Mouse (Mus musculus) liver, embryonic 11.5 days (tissue): ENCODE measurements around the gene Ppp2r5e. TPM values are rescaled to one million over a fixed set of nuclear protein-coding genes. Genes with fewer than 3 reads are reported as not detected.
A peak's percentile ranks its signal among the peaks of the same experiment; 100 is the strongest.
"Not testable (repeated sequence)": the region's sequence is repeated elsewhere in the genome, so short reads cannot be mapped to it uniquely, and the experiment has no call there.

ENCODE experiments used
- ATAC-seq: fragments of 200-750 bp; cut with Nextera tagmentation; replicated peaks from 2 replicates; pipeline ENCODE4 v1.8.0; 2017; ENCODE audit warnings: moderate number of reproducible peaks, mild to moderate bottlenecking, moderate TSS enrichment, moderate library complexity; ENCODE audit not compliant: low FRiP score
- DNase-seq: peaks from one replicate; pipeline ENCODE4 v3.0.0-alpha.2; 2017; ENCODE audit warnings: low spot score
- H3K27ac ChIP-seq: fragments of 300-500 bp; sonication (generic); 2 replicates; pipeline ENCODE4 v1.5.1; 2014; ENCODE audit warnings: mild to moderate bottlenecking, low read depth, low read length, control low read depth
- H3K27me3 ChIP-seq: fragments of 300-500 bp; sonication (generic); replicated peaks from 2 replicates; pipeline ENCODE4 v1.6.1; 2014; ENCODE audit warnings: low read length, mixed read lengths; ENCODE audit not compliant: control insufficient read depth, insufficient read depth
- H3K36me3 ChIP-seq: fragments of 300-500 bp; sonication (generic); 2 replicates; pipeline ENCODE4 v1.6.1; 2014; ENCODE audit warnings: mild to moderate bottlenecking, low read length, moderate library complexity, mixed read lengths; ENCODE audit not compliant: control insufficient read depth, insufficient read depth
- H3K4me1 ChIP-seq: fragments of 300-500 bp; sonication (generic); replicated peaks from 2 replicates; pipeline ENCODE4 v1.6.1; 2014; ENCODE audit warnings: low read length, mixed read lengths; ENCODE audit not compliant: control insufficient read depth, insufficient read depth
- H3K4me2 ChIP-seq: fragments of 300-500 bp; sonication (generic); 2 replicates; pipeline ENCODE4 v1.6.1; 2014; ENCODE audit warnings: mild to moderate bottlenecking, control low read depth, moderate library complexity
- H3K4me3 ChIP-seq: fragments of 300-500 bp; sonication (generic); 2 replicates; pipeline ENCODE4 v1.5.1; 2014; ENCODE audit warnings: low read depth, low read length, control low read depth
- H3K9ac ChIP-seq: fragments of 300-500 bp; sonication (generic); 2 replicates; pipeline ENCODE4 v1.6.1; 2014; ENCODE audit warnings: low read depth, low read length, control low read depth
- H3K9me3 ChIP-seq: fragments of 300-500 bp; sonication (generic); 2 replicates; pipeline ENCODE4 v1.6.1; 2016; ENCODE audit warnings: low read length, inconsistent platforms, mixed read lengths; ENCODE audit not compliant: control insufficient read depth
- WGBS: fragments of 180-500 bp; shearing (Covaris S2); extraction: QIAGEN DNeasy Blood & Tissue Kit; methylation state at CpG from one replicate; pipeline ENCODE4 v1.1.7; 2014; 5-methylcytosine and 5-hydroxymethylcytosine counted together
- polyA plus RNA-seq: library from polyadenylated mRNA; unstranded; fragments of >200 nt; fragmentation: Nextera tagmentation; extraction: Ambion mirVana; gene quantifications from 2 replicates; pipeline ENCODE4 v1.2.1, GENCODE M21; 2014

Ppp2r5e gene
- polyA plus RNA-seq, 1 experiment from 2014 or later: 10.7 TPM

DNA sequence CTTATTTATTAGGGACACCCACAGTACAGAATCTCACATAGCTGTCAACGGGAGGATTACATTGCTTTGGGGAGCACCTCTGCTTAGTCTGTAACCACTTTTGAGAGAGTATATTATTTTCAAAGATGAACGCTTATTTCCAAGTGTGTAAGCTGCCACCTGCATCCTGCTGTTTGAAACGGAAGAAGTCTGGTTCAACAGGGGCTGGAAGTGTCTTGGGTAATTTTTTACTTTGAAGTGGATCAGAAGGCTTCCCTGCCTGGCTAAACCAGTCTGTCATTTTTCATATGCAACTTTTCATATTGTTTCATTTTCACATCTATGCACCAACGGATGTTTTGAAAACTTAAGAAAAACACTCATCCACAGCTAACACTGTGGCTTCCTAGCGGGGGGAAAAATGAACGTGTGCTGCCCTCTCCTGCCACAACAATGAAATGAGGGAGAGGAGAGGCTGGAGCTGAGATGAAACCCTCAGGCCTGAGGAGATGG, 146.5 kb downstream of the Ppp2r5e start:
- H3K27me3 ChIP-seq: no peaks in the 10 kb centered on the region
- no peak for DNase-seq
- H3K4me2 ChIP-seq: no peak overlapping the region
- H3K27ac ChIP-seq: no peak overlapping the region
- WGBS: 62% methylated on average over 6 of the region's 6 CpGs
- no peaks in the 10 kb centered on the region for H3K4me1 ChIP-seq
- H3K9ac ChIP-seq: no peak overlapping the region
- H3K4me3 ChIP-seq: no peak overlapping the region
- no peaks in the 10 kb centered on the region for H3K9me3 ChIP-seq
- H3K36me3 ChIP-seq: peaks cover 2% of the 10 kb centered on the region; the same call in 1 of the 2 replicates
- no peak for ATAC-seq

DNA sequence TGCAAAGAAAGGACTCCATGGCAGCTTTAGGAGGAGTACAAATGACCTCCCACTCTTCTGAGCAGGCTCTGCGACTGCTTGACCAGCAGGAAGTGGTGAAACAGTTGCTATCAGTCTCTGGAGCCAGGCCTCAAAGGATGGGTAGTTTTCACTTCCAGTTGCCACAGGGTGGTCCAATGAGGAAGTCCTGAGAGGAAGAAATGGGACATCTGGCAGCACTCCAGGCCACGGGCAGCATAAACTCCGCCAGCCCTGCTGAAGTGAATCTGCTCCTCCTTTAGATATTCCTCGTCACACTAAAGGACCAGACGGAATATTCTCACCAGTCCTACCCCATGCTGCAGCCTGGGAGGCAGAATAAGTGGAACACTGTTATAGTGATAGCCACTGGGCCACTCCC, 147.1 kb downstream of the Ppp2r5e start:
- ATAC-seq (no peak), DNase-seq (no peak)
- no peaks in the 10 kb centered on the region for H3K27me3 ChIP-seq
- no peaks in the 10 kb centered on the region for H3K9me3 ChIP-seq
- peaks cover 2% of the 10 kb centered on the region; the same call in 1 of the 2 replicates for H3K36me3 ChIP-seq
- H3K4me2 ChIP-seq: no peak overlapping the region
- H3K4me3 ChIP-seq: no peak overlapping the region
- 50% methylated on average over 5 of the region's 5 CpGs for WGBS
- no peak overlapping the region for H3K9ac ChIP-seq
- no peaks in the 10 kb centered on the region for H3K4me1 ChIP-seq
- H3K27ac ChIP-seq: no peak overlapping the region

DNA sequence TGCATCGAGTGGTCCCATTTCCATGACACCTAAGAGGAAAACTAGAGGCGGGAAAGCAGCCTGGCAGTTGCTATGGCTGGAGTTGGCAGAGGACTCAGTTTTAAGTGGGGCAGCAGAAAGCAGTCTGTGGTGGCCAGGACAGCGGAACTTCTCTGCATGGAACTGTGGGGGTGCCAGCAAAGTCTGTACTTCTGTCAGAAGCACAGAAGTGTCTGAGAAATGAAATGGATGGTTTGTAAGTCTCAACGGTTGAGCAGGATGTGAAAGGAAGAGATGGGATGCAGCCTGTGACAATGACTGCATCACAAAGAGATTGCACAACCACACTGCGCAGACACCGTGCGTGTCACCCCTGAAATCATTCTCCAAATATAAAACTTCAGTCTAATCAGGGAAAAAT, 149.8 kb downstream of the Ppp2r5e start:
- Histone ChIP-seq H3K36me3 (no peaks in the 10 kb centered on the region), H3K27ac (no peak overlapping the region), H3K27me3 (no peaks in the 10 kb centered on the region), H3K9me3 (no peaks in the 10 kb centered on the region), H3K4me3 (no peak overlapping the region), H3K4me1 (no peaks in the 10 kb centered on the region), H3K4me2 (no peak overlapping the region), H3K9ac (no peak overlapping the region)
- 87% methylated on average over 7 of the region's 7 CpGs for WGBS
- no peak for DNase-seq
- ATAC-seq: no peak

DNA sequence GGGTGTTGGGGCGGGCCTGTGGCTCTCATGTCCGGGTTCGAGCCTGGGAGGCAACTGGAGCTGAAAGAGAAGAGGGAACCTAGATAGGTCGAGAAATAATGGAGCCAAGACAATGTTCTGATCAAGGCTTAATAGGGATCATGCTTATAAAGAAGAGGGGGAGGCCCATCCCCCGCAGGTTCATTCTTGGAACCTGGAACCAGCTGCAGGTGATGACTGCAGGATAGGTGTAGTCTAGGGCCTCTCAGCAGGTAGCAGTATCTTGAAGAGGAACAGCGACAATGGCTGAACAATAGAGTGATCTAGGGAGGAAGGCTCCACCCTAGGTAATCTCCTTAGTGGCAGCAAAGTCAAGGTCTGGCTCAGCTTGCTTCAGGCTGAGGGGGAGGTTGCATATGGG, 163.6 kb downstream of the Ppp2r5e start:
- H3K9ac ChIP-seq, H3K36me3 ChIP-seq, H3K4me1 ChIP-seq, H3K4me2 ChIP-seq, DNase-seq, H3K27me3 ChIP-seq, H3K9me3 ChIP-seq, ATAC-seq, H3K27ac ChIP-seq, H3K4me3 ChIP-seq: not testable (repeated sequence)
- WGBS: 79% methylated on average over 6 of the region's 6 CpGs

DNA sequence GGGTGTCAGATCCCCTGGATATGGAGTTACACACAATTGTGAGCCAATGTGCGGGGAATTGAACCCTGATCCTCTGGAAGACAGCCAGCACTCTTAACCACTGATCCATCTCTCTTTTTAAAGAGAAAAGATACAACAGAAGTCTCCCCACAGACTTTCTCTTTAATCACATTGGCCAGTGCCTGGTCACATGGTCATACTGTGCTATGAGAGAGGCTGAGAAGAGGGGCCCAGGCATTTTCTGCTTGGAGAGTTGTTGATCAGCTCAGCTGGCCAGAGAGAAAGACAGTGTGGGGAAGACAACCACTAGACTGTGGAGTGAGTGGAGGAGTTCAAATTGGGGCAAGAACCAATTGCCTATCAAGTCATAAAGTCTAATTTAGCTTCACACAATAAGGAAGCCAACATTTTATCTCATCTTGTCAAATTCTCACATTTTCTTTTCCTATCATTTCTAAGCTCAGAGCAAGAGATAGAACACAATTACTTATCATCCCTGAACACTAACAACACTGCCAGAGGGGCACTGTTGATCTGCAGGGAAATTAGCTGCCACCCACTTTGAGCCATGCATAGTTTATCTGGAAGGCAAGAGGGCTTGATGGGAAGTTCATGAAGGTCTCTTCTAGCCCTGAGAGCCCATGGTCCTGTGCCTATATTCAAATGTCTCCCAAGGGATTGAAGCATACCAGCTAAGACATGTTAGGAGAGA, 166.2 kb downstream of the Ppp2r5e start:
- H3K9ac ChIP-seq: no peak overlapping the region
- no peak overlapping the region for H3K4me2 ChIP-seq
- ATAC-seq: peak; percentile 67
- H3K9me3 ChIP-seq: no peaks in the 10 kb centered on the region
- WGBS: 86% methylated on average over 1 of the region's 1 CpGs
- H3K27me3 ChIP-seq: no peaks in the 10 kb centered on the region
- no peak overlapping the region for H3K4me3 ChIP-seq
- no peak overlapping the region for H3K27ac ChIP-seq
- no peaks in the 10 kb centered on the region for H3K36me3 ChIP-seq
- DNase-seq: no peak
- no peaks in the 10 kb centered on the region for H3K4me1 ChIP-seq

DNA sequence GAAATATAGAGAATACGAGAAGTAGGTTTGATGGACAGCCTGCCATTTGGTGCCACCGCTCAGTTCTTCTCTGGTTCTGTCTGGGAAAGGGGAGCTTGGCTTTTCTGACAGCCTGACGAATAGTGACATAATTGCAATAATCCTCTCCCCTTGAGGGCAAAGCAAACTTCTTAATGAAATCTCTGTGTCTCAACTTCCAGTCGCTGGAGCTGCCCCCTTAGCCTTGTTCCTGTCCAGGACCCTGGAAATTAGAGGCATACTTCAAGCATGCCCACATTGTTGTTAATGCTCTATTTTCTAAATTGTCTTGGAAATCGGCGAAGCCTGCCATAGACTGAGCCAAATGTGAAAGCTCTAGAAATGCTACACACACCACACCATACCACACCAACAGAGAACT, 167.3 kb downstream of the Ppp2r5e start:
- Histone ChIP-seq H3K27ac (no peak overlapping the region), H3K4me3 (no peak overlapping the region), H3K9ac (no peak overlapping the region), H3K4me2 (no peak overlapping the region), H3K36me3 (no peaks in the 10 kb centered on the region), H3K4me1 (no peaks in the 10 kb centered on the region), H3K27me3 (no peaks in the 10 kb centered on the region), H3K9me3 (no peaks in the 10 kb centered on the region)
- DNase-seq (no peak), ATAC-seq (no peak)
- WGBS: 88% methylated on average over 6 of the region's 6 CpGs

DNA sequence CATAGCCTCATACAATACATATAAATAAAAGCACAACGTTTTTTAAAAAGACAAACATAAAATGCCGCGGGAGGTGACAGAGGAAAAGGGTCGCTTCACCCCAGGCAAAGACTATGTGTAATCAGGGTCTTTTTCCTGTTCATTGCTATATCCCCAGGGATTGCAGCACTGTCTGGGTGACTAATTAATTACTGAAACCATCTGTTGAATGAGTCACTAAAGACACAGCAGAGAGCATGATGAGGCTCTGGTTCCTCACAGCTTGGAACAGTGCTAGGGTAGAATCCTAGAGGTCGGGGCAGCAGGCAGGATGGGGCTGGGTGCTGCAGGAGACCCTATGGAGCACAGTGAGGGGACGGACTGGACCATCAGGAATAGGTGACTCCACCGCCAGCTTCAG, 170.2 kb downstream of the Ppp2r5e start:
- H3K27ac ChIP-seq: no peak overlapping the region
- no peaks in the 10 kb centered on the region for H3K9me3 ChIP-seq
- no peaks in the 10 kb centered on the region for H3K36me3 ChIP-seq
- DNase-seq: no peak
- H3K4me1 ChIP-seq: no peaks in the 10 kb centered on the region
- H3K27me3 ChIP-seq: no peaks in the 10 kb centered on the region
- no peak overlapping the region for H3K9ac ChIP-seq
- H3K4me2 ChIP-seq: no peak overlapping the region
- 74% methylated on average over 7 of the region's 7 CpGs for WGBS
- no peak overlapping the region for H3K4me3 ChIP-seq
- no peak for ATAC-seq

DNA sequence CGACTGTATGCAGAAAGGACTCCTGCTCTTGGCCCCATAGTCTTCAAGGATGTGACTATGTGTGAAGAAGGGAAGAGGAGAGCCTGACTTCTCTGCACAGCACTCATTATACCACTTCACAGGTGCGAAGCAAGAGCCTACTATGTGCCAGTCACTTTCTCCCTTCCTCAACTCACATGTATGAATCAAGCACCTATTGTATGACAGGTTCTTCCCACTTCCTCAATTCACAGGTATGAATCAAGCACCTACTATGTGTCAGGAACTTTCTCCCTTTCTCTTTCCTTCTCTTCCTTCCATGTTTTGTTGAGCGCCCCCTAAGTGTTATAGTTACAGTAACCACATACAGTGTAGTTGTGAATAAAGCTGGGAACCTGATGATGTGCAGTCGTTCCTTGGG, 171.2 kb downstream of the Ppp2r5e start:
- WGBS: 86% methylated on average over 4 of the region's 4 CpGs
- H3K9ac ChIP-seq: no peak overlapping the region
- no peaks in the 10 kb centered on the region for H3K36me3 ChIP-seq
- no peaks in the 10 kb centered on the region for H3K27me3 ChIP-seq
- H3K27ac ChIP-seq: no peak overlapping the region
- H3K4me1 ChIP-seq: no peaks in the 10 kb centered on the region
- no peak overlapping the region for H3K4me2 ChIP-seq
- no peaks in the 10 kb centered on the region for H3K9me3 ChIP-seq
- ATAC-seq (no peak), DNase-seq (no peak)
- H3K4me3 ChIP-seq: no peak overlapping the region

DNA sequence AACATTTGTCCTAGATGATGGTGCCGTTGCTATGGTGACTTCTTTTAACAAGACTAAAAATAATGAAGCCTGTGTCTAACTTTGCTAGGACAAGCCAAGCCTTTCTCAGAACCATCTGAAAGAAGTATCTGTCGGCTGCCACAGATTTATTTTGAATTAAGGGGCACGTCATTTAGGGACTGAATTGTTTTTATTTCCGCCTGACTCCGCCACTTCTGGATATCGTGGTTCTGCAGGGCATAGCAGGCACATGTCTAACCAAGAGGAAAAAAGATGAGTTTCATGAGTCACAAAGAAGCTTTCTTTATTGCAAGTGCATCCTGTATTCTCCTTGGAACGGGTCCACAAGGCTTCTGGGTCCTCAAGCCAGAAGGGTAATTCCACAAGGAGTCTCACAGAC, 171.7 kb downstream of the Ppp2r5e start:
- Histone ChIP-seq H3K4me2 (no peak overlapping the region), H3K9ac (no peak overlapping the region), H3K36me3 (no peaks in the 10 kb centered on the region), H3K4me1 (no peaks in the 10 kb centered on the region), H3K4me3 (no peak overlapping the region), H3K27me3 (no peaks in the 10 kb centered on the region), H3K27ac (no peak overlapping the region), H3K9me3 (no peaks in the 10 kb centered on the region)
- no peak for ATAC-seq
- WGBS: 77% methylated on average over 7 of the region's 7 CpGs
- no peak for DNase-seq
